Mouse (Mus musculus): ENCODE data around the gene Plcxd1.
"Not testable (repeated sequence)": the region's sequence is repeated elsewhere in the genome, so short reads cannot be mapped to it uniquely, and the experiment has no call there.

The Plcxd1 gene

DNA sequence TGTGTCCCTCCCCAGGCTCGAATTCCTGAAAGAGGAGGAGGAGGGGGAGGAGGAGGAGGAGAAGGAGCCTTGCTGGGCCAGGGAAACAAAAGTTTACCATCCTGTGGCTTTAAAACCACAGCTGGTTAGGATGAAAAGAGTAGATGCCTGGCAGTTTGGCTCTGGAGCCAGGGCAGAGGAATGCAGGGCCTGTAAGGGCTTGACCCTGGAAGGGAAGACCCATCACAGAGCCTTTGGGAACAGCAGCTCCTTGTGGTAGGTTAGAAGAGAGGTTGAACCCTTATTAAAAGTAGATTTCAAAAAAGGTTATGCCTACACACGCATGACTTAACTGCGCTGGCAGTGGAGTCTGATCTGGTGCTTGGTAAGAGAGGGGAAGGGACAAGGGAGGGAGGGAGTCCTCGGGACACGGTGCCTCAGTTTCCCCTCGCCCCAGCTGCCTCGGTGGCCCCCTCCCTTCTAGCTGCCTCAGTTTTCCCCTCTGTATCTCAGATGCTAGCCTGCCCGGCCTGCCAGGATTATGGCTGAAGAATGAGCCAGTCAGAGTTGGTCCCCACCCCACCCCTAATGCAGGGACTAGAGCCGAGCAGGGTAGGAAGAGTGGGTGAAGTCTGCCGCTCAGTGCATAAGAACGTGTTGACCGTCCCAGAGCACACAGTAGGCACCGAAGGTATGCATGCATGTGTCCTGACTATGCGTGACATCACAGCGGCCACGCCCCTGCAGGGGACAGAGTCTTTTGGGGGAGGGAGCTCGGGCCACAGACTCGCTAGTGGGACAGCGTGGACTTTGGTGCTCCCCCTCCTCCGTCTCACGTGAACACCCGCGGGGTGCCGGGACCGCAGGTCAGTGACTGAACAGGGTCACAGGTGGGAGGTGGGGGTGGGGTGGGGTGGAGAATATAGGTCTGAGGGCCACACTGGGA lies at the start of gene Plcxd1:
Gene Plcxd1, plus strand, starts transcription at position 314 of the 925 bp plus-strand sequence.
- DNase-seq: peak in 1 of 2 experiments; percentile 40

DNA sequence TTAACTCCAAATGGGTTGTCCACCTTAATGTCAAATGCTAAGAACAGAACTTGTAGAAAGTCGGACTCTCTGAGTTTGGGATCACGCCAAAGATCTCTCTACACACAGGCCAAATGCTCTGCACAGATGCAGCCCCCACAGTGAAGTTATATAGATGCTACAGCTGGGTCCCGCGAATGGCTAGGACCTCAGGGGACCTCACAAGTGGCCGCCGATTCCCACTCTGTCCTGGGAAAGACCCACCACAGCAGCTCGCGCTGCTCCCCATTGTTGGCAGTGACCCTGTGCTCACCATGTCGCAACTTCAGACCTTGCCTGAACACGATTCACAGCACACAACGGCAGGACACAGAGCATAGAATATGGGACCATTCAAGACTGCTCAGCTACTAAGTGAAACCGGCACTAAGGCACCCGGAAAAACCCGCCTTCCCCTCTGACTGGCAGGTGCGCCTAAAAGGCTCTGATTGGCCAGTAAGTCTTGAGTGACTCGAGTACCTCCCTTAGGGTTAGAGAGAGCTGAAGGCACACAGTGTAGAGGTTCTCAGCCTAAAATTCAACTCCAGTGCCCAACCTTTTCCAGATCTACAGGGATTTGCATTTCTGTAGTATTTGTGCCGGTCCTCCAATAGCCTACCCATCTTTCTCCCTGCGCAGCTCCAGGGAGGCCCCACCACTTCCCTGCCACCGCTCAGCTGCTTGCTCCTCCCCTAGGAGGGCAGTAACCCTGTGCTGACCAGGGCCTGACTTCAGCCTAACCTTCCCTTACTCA lies 41.9 kb upstream of the Plcxd1 start:
- DNase-seq: peak; percentile 72 to 75

- DNase-seq: not testable (repeated sequence)
Observed at GRCm38 (mm10) chr5:110072413-110072812, 27.4 kb upstream of the Plcxd1 start, which contains the start of gene Gm17655. TSS of gene Gm17655 (minus strand) at chr5:110072513.

- DNase-seq: no peak
Observed at GRCm38 (mm10) chr5:110082961-110083360, 16.8 kb upstream of the Plcxd1 start.

GRCm38 (mm10) chr5:110086161-110086866 lies 13.5 kb upstream of the Plcxd1 start:
- no peak for DNase-seq

GRCm38 (mm10) chr5:110091546-110091945 lies 8.2 kb upstream of the Plcxd1 start:
- peak in 1 of 2 experiments; percentile 66 for DNase-seq

DNA sequence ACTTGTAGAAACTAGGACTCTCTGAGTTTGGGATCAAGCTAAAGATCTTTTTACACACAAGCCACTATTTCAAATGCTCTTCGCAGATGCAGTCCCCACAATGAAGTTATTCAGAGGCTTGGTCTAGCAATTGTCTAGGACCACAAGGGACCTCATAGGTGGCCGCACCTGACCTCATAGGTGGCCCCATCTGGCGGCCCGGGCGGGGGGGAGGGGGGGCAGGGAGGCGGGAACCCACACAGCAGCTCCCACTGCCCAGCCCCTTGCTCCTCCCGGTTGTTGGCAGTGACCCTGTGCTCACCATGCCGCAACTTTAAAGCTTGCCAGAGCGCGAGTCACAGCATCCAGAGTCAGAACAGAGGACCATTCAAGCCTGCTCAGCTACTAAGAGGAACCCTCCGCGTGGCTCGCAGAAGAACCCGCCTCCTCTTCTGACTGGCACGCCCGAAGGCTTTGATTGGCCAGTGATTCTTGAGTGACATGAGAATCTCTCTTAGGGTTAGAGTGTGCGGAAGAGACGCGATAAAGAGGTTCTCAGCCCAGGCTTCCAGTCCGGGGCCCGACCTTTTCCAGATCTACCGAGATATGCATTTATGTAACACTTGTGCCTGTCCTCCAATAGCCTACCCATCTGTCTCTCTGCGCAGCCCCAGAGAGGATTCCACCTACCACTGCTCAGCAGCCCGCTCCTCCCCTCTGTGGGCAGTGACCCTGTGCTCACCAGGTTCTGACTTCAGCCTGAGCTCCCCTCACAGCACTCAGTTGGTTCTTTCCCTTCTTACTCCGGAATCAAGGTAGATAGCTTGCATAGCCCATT lies 5.5 kb upstream of the Plcxd1 start, which contains the start of gene Gm35315:
Gene Gm35315, minus strand, starts transcription at position 391 of the 817 bp plus-strand sequence.
- DNase-seq: peak; percentile 80 to 88

DNA sequence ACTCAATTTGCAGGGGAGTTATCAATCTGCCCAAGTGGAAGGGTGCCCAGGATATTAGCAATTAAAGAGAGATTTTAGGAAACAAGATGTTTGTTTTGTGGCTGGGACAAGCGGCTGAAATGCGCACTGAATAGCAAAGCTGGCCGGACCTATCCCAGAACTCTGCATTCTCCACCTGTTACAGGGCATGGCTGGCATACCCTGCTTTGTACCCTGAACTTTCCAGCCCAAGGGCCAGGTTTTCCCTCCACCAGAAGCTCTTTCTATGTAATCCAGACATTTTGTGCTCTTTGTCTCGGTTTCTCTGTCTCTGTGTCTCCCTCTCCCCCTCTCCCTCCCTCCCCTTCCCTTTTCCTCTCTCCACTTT lies 4.9 kb upstream of the Plcxd1 start:
- no peak for DNase-seq

- DNase-seq: peak in 1 of 2 experiments; percentile 43
Observed at GRCm38 (mm10) chr5:110098991-110099477, 735 bp upstream of the Plcxd1 start.

DNA sequence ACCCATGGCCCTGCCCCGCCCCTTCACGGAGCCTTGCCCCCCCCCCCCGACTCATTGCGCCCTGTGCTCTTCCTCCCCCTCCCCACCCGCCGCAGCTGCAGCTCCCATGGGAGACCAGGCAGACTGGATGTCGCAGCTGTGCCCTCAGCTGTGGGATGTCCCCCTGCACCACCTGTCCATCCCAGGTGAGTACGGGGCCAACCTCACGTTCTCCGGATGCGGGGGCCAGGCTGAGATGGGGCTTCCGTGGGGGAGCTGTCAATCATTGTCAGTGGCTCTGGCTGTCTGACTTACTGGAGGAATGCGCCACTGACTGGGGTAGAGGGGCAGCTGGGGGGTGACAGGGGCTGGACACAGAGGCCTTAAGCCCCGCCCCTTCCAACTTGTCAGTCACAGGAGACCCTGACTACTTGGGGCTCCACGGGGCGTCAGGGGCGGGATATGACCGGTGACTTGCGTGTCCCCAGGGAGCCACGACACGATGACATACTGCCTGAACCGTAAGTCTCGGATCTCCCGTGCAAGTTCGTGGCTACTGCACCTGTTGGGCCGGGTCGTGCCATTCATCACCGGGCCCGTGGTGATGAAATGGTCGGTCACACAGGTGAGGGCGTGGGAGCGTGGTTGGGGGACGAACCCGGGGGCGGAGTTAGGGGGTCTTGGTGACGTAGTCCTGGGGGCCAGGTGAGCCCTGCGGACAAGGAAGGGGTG lies 1.3 kb downstream of the Plcxd1 start:
- peak in 1 of 2 experiments; percentile 70 for DNase-seq

DNA sequence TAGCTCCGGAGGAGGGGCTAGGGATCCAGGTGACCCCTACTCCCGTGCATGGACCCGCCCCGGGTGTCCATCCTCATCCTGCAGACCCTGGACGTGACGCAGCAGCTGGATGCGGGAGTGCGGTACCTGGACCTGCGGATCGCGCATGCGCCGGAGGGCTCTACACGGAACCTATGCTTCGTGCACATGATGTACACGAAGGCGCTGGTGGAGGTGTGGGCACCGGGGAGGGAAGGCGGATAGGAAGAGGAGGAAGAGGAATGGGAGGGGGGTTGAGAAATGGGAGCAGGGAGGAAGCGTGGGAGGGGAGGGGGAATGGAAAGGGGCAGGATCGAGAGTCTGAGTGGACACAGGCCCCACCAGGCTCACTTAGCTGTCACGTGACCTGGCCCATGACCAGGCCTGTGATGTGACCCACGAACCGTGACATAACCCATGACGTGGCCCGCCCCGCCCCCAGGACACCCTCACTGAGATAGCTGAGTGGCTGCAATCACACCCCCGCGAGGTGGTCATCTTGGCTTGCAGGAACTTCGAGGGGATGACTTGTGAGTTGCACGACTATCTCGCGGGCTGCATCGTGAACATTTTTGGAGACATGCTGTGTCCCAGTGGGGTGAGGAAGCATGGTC lies 2.1 kb downstream of the Plcxd1 start:
- peak in 1 of 2 experiments; percentile 48 for DNase-seq

DNA sequence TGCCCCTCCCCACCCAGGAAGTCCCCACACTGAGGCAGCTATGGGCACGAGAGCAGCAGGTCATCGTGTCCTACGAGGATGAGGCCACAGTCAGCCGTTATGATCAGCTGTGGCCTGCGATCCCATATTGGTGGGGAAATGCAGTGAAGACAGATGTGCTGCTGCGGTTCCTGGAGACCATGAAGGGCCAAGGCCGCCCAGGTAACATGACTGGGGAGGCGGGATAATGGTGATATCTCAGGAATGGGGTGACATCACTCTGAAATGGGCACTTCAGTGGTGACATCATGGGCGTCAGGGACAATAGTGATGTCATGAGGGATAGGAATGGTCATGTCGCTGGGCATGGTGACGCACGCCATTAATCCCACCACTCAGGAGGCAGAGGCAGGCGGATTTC lies 2.7 kb downstream of the Plcxd1 start:
- DNase-seq: no peak

DNA sequence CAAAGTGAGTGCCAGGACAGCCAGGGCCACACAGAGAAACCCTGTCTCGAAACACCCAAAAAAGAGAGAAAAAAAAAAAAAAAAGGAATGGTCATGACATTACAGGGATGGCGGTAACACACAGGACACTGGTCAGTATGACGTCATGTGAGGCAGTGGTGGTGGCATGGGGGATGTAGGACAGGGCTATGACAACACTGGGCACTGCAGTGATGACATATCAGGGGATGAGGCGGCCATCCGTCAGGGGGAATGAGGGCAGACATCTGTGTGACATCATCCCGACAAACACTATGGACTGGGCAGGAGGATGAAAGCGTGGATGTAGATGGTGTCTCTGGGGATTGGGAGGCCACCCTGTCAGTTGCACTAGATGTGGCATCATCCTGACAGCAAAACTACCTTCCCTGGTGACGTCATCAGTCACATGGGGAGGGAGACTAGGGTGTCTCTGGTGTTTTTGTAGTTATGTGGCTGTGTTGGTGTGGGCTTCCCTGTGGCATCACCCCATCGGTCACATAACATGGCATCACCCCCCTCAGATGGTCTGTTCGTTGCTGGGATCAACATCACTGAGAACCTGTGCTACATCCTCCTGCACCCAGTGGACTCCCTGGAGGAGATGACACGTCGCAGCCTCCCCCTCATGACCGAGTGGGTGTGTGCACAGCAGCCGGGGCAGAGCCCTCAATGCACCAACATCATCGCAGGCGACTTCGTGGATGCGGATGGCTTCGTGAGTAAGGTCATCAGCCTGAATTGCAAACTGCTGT lies 3.3 kb downstream of the Plcxd1 start:
- no peak for DNase-seq

GRCm38 (mm10) chr5:110103901-110104615 lies 4.3 kb downstream of the Plcxd1 start:
- no peak for DNase-seq

DNA sequence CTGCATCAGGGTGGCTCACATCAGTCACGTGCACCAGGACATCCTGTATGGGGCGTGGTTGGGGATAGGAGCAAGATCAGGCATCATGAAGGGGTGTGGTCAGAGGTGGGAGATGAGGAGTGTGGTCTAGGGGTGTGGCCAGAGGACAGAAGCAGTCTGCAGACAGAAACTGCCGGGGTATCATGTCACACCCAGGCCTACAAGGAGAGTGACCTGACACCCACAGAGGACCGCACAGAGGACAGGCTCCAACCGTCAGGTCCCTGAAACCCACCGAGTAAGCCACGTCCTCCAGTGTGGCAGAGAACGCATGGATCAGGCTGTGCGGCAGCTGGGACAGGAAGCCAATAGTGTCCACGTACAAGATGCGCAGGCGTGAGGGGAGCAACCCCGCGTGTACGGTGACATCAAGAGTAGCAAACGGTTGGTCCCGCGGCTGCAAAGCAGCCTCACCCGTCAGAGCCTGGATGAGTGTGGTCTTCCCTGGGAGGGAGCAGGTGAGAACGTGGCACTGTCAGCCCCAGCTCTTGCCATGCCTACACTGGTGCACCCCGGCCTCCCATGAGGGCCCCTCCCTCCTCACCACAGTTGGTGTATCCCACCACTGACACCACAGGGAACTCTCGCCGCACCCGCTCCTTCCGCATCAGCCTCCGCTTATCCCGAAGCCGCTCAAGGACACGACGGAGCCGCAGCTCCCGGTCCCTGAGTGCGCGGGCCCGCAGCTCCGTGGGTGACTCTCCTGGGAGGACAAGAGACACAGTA lies 5.0 kb downstream of the Plcxd1 start:
- DNase-seq: no peak

GRCm38 (mm10) chr5:110106140-110106871 lies 6.5 kb downstream of the Plcxd1 start:
- DNase-seq: peak in 1 of 2 experiments; percentile 10

- peak in 1 of 2 experiments; percentile 46 for DNase-seq
Observed at GRCm38 (mm10) chr5:110106901-110107564, 7.3 kb downstream of the Plcxd1 start.
